Mouse (Mus musculus) adrenal gland, adult 8-10 months (tissue): ENCODE data around the gene Mrpl22. TPM values are rescaled to one million over a fixed set of nuclear protein-coding genes. Genes with fewer than 3 reads are reported as not detected.
"Not testable (repeated sequence)": the region's sequence is repeated elsewhere in the genome, so short reads cannot be mapped to it uniquely, and the experiment has no call there.

Source experiments
- DNase-seq: peaks from one replicate; pipeline ENCODE4 v3.0.0; 2022
- total RNA-seq, 4 experiments: library from RNA; stranded (reverse); gene quantifications; 2 replicates each; pipeline ENCODE4 v1.2.4; 2022

Mrpl22 gene
- total RNA-seq, 4 experiments from 2014 or later: 63.8 to 78.6 (median 70.4) TPM

- DNase-seq: no peak
Measured at GRCm38 (mm10) chr11:58183579-58183978, 12.1 kb downstream of the Mrpl22 start.

DNA sequence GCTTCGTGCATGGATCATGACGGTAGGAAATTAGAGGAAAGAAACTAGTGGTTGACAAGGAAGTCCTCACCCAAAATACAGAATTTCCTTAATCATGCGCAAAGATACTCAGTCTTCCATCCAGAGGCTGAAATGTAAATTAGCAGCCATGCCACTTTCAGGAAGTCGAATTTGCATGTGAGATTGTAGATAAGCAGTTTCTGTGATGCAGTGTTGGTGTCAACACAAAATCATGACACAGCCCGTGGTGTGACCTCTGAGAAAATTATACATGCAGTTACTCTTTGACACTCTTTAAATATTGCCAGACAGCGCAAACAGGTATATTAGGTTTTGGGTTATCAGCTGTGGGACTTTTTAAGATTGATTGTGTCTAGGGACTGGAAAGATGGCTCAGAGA lies 18.2 kb downstream of the Mrpl22 start:
- no peak for DNase-seq

GRCm38 (mm10) chr11:58193326-58193725 lies 21.9 kb downstream of the Mrpl22 start:
- DNase-seq: no peak

GRCm38 (mm10) chr11:58193860-58194520 lies 22.5 kb downstream of the Mrpl22 start:
- DNase-seq: no peak

GRCm38 (mm10) chr11:58198663-58199062 lies 27.2 kb downstream of the Mrpl22 start:
- DNase-seq: no peak

DNA sequence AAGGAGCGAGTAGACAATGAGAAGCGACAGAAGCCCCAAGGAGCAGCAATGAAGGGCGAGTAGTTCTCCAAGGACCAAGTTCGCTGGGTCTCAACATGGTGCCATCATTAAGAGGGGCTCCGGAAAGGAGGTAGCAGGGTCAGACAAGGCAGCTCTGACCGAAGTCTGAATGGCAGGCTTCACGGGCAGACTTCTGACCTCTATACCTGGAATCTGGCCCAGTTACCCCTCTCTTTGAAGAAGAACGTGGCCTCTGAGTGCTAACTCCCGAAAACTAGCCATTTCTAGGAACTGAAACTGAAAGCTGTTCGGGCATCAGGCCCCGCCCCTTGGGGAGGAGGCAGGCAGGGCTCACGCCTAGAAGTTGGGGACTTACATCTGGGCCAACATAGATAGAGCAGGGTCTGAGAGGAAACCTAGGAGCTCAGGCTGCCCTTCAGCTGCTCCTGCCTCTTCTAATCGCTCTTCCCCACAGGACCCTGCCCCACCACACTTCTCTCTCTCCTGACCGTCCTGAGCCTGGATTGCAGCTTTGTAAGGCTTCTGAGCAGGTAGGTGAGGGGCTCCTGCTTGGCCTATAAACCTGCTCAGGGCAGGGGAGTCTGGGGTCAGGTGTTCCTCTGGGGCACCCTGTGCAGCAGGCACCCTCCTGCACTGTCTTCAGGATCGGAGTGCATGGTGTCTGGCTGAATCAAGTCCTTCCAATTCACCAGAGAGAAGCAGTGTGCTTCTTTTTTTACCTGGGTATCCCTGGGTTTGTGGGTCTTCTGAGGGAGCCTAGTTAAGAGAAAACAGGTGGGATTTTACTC lies 28.0 kb downstream of the Mrpl22 start, which contains the start of the genes Igtp and Irgm2:
TSS of gene Igtp (plus strand) at position 328 of the 809 bp plus-strand sequence.
TSS of gene Irgm2 (plus strand) at position 390 of the 809 bp plus-strand sequence.
- DNase-seq: peak; percentile 82

- no peak for DNase-seq
Measured at GRCm38 (mm10) chr11:58200226-58200625, 28.8 kb downstream of the Mrpl22 start.

DNA sequence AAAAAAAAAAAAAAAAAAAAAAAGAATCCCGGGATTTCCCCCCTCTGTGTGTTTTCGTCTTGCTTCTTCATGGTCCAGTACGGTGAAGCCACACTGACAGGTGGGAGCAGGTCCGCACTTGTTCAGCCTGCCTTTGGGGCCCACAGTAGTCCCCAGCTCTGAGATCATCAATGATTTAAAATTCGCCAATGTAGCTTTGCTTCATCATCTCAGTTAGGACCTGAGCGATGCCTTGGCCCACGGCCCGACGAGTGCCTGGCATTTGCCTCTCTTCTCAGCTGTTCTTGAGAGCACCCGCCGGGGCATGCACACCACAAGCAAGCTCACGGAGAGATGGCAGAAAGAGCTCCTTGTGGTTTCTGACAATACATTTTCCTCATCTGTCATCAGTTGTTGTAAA lies 29.6 kb downstream of the Mrpl22 start:
- no peak for DNase-seq

DNA sequence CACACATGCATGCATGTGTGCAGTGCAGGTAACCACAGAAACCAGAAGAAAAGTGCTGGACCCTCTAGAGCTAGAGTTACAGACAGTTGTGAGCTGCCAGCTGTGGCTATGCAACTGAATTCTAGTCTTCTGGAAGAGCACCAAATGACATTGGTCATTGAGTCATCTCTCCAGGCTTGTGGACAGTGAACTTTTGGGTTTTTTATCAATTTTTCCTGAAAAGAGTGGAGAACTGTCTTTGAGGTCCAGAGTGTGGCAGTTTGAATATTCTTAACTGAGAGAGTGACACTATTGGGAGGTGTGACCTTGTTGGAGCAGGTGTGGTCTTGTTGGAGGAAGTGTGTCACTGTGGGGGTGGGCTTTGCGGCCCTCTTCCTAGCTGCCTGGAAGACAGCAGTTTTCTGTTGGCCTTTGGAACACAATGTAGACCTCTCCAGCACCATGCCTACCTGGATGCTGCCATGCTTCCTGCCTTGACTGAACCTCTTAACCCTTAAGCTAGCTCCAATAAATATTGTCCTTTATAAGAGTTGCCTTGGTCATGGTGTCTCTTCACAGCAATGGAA lies 38.9 kb downstream of the Mrpl22 start:
- no peak for DNase-seq

DNA sequence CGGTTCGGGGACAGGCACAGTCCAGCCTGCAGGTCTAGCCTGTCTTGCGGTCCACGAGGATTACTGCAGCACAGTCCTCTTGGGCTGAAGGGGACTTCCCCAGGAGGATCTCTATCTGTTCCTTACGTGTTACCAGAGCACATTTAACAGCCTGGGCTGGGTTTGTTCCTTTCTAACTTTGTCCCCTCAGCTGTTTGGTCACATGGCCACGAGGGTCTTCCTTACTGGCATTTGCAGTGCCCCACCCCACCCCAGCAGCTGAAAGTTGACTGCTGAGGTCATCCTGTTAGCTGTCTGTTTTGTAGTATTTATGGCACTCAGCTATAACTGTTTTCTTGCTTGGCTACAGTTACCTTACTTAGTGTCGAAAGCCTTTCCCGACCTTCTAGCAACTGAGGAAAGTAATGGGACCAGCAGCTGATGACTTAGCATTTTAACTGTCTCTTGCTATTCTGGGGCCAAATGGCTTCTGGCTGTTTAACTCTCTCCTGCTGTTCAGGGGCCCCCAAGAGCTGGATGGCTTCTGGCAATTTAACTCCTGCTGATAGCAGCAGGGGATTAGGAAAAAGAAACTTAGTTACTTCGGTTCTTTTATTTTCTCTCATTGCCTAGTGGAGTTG lies 39.7 kb downstream of the Mrpl22 start:
- no peak for DNase-seq

- DNase-seq: no peak
Measured at GRCm38 (mm10) chr11:58211682-58212067, 40.2 kb downstream of the Mrpl22 start.

DNA sequence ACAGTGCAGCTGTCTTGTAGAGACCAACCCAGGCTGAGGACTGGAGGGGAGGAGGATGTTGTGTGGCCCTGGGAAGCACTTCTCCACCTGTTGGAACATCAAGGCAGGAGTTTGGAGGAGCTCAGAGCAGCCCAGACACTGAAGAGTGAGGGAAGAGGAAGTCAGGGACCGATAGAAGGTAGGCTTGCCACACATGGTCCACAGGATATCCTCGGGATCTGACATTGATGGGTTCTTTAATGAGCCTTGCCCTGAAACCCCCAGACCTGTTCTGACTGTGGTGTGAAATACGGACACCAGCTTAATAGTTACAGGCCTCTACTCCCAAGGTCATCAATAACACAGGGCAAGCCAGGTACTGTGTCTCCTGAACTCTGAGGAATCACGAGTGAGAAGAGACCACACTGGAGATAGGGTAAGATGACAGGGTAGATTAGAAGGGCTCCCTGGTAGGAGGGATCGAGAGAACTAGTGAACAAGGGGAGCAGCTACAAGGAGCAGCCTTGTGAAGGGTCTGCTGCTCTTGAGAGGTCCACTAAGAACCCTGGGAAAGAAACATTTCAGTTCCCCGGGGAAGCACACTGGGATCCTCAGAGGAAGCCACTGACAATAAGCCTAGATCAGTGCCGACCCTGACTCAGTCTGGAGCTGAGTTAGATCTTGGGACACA lies 42.3 kb downstream of the Mrpl22 start:
- no peak for DNase-seq

DNA sequence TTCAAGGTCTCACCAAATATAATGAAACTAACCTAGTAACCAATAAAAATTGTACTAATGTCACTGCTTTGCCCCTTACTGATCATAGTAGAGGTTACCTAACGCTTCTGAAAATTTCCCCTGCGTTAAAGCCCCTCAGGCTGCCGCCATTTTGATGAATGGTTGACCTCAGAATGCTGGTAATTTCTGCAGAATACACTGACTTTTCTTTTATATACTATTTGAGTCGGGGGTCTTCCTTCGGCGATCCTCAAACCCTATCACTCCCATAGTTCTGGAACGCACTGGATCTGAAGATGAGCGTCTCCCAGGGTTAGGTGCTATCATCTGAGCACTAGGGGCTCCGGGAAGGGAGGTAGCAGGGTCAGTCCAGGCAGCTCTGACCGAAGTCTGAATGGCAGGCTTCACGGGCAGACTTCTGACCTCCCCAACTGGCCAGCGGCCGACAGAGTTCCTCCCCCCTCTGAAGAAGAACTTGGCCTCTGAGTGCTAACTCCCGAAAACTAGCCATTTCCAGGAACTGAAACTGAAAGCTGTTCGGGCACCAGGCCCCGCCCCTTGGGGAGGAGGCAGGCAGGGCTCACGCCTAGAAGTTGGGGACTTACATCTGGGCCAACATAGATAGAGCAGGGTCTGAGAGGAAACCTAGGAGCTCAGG lies 43.1 kb downstream of the Mrpl22 start:
- DNase-seq: peak; percentile 88

DNA sequence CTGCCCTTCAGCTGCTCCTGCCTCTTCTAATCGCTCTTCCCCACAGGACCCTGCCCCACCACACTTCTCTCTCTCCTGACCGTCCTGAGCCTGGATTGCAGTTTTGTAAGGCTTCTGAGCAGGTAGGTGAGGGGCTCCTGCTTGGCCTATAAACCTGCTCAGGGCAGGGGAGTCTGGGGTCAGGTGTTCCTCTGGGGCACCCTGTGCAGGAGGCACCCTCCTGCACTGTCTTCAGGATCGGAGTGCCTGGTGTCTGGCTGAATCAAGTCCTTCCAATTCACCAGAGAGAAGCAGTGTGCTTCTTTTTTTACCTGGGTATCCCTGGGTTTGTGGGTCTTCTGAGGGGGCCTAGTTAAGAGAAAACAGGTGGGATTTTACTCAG lies 43.6 kb downstream of the Mrpl22 start:
- not testable (repeated sequence) for DNase-seq

- DNase-seq: no peak
Measured at GRCm38 (mm10) chr11:58215814-58216213, 44.4 kb downstream of the Mrpl22 start.

GRCm38 (mm10) chr11:58216823-58217222 lies 45.4 kb downstream of the Mrpl22 start:
- DNase-seq: no peak

- DNase-seq: no peak
Measured at GRCm38 (mm10) chr11:58223751-58224150, 52.3 kb downstream of the Mrpl22 start.

- DNase-seq: no peak
Measured at GRCm38 (mm10) chr11:58224313-58224712, 52.9 kb downstream of the Mrpl22 start.

DNA sequence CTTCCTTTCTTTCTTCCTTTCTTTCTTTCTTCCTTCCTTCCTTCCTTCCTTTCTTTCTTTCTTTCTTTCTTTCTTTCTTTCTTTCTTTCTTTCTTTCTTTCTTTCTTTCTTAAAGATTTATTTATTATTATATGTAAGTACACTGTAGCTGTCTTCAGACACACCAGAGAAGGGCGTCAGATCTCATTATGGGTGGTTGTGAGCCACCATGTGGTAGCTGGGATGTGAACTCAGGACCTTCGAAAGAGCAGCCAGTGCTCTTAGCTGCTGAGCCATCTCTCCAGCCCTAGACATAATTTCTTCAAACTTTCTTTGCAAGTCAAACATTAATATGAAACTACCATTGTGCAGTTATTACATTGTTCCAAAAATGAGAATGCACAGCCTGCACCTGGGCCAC lies 53.4 kb downstream of the Mrpl22 start:
- not testable (repeated sequence) for DNase-seq

- DNase-seq: peak; percentile 58
Measured at GRCm38 (mm10) chr11:58225655-58226054, 54.2 kb downstream of the Mrpl22 start.

DNA sequence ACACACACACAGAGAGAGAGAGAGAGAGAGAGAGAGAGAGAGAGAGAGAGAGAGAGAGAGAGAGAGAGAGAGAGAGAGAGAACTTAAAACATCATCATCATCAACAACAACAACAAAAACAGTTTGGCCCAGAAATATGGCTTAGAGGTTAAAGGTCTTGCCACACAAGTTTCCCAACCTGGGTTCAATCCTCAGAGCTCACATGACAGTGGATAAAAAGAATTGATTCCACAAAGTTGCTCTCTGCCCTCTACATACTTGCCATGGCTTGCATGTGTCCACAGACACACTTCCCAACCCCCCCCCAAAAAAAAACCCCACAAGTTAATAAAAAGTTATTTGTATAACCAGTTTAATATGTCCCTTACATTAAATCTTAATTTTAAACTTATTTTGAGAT lies 55.0 kb downstream of the Mrpl22 start:
- no peak for DNase-seq

DNA sequence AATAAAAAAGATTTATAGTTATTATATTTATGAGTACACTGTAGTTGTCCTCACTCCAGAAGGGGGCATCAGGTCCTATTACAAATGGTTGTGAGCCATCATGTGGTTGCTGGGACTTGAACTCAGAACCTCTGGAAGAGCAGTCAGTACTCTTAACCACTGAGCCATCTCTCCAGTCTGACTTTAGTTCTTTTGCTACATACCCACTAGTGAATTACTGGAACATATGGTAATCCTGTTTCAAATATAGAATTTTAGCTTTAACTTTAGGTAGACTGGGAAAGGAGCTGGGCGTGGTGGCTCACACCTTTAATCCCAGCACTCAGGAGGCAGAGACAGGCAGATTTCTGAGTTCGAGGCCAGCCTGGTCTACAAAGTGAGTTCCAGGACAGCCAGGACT lies 56.6 kb downstream of the Mrpl22 start:
- not testable (repeated sequence) for DNase-seq
